Mouse (Mus musculus): ENCODE data around the gene Abca6. TPM values are rescaled to one million over a fixed set of nuclear protein-coding genes. Genes with fewer than 3 reads are reported as not detected.

The Abca6 gene
- total RNA-seq (2021) = 1 to 10 TPM; 2.7 to 3.7 TPM
- long read RNA-seq, experiment 1, full-length matches to known transcripts = 1 of 3 reads
- long read RNA-seq, experiment 1, partial matches to known transcripts = 1 of 3 reads
- long read RNA-seq, experiment 1, other reads (novel, unspliced or antisense) = 1 of 3 reads
- long read RNA-seq, experiment 2, full-length matches to known transcripts = 1 of 2 reads
- long read RNA-seq, experiment 2, partial matches to known transcripts = 1 of 2 reads
- long read RNA-seq, experiment 2, other reads (novel, unspliced or antisense) = 0 of 2 reads

GRCm38 (mm10) chr11:110251534-110251933 is at the start of gene Abca6:
Abca6 (minus strand) TSS chr11:110251776.
- peak; percentile 54 for DNase-seq (ENCODE audit: low spot score)

GRCm38 (mm10) chr11:110297917-110298533 is 46.4 kb upstream of the Abca6 start:
- DNase-seq (ENCODE audit: low spot score) = no peak

GRCm38 (mm10) chr11:110290586-110290985 is 39.0 kb upstream of the Abca6 start:
- DNase-seq (ENCODE audit: low spot score) = no peak

GRCm38 (mm10) chr11:110288423-110288822 is 36.8 kb upstream of the Abca6 start:
- DNase-seq (ENCODE audit: low spot score) = no peak

GRCm38 (mm10) chr11:110287694-110288093 is 36.1 kb upstream of the Abca6 start:
- no peak for DNase-seq (ENCODE audit: low spot score)

- no peak for DNase-seq (ENCODE audit: low spot score)
Observed at GRCm38 (mm10) chr11:110286331-110286730, 34.8 kb upstream of the Abca6 start.

- no peak for DNase-seq (ENCODE audit: low spot score)
Observed at GRCm38 (mm10) chr11:110284849-110285248, 33.3 kb upstream of the Abca6 start.

GRCm38 (mm10) chr11:110284185-110284787 is 32.7 kb upstream of the Abca6 start:
- DNase-seq (ENCODE audit: low spot score) = no peak

GRCm38 (mm10) chr11:110274794-110275193 is 23.2 kb upstream of the Abca6 start:
- no peak for DNase-seq (ENCODE audit: low spot score)

- peak; percentile 59 for DNase-seq (ENCODE audit: low spot score)
Observed at GRCm38 (mm10) chr11:110271745-110272144, 20.2 kb upstream of the Abca6 start.

- DNase-seq (ENCODE audit: low spot score) = peak; percentile 92
Observed at GRCm38 (mm10) chr11:110268244-110268844, 16.8 kb upstream of the Abca6 start.

GRCm38 (mm10) chr11:110267232-110267631 is 15.7 kb upstream of the Abca6 start:
- DNase-seq (ENCODE audit: low spot score) = no peak

GRCm38 (mm10) chr11:110266757-110267156 is 15.2 kb upstream of the Abca6 start:
- DNase-seq (ENCODE audit: low spot score) = no peak

GRCm38 (mm10) chr11:110261867-110262266 is 10.3 kb upstream of the Abca6 start:
- no peak for DNase-seq (ENCODE audit: low spot score)

GRCm38 (mm10) chr11:110257911-110258310 is 6.3 kb upstream of the Abca6 start:
- no peak for DNase-seq (ENCODE audit: low spot score)

GRCm38 (mm10) chr11:110257061-110257460 is 5.5 kb upstream of the Abca6 start:
- DNase-seq (ENCODE audit: low spot score) = no peak

GRCm38 (mm10) chr11:110252256-110252655 is 680 bp upstream of the Abca6 start:
- DNase-seq (ENCODE audit: low spot score) = no peak

- DNase-seq (ENCODE audit: low spot score) = peak; percentile 24
Observed at GRCm38 (mm10) chr11:110244730-110245129, 6.8 kb downstream of the Abca6 start.

- DNase-seq (ENCODE audit: low spot score) = no peak
Observed at GRCm38 (mm10) chr11:110237466-110237865, 14.1 kb downstream of the Abca6 start.

GRCm38 (mm10) chr11:110232975-110233374 is 18.6 kb downstream of the Abca6 start:
- DNase-seq (ENCODE audit: low spot score) = no peak

- DNase-seq (ENCODE audit: low spot score) = no peak
Observed at GRCm38 (mm10) chr11:110217118-110217517, 34.5 kb downstream of the Abca6 start.

- DNase-seq (ENCODE audit: low spot score) = no peak
Observed at GRCm38 (mm10) chr11:110203930-110204329, 47.6 kb downstream of the Abca6 start.

Measured in gastrocnemius, adult 18-20 months (tissue).